Mouse (Mus musculus) intestine, embryonic 14.5 days (tissue): ENCODE data around the gene 4930449I24Rik. TPM values are rescaled to one million over a fixed set of nuclear protein-coding genes. Genes with fewer than 3 reads are reported as not detected.
"Not testable (repeated sequence)": the region's sequence is repeated elsewhere in the genome, so short reads cannot be mapped to it uniquely, and the experiment has no call there.

Experiments
- ATAC-seq: fragments of 200-750 bp; cut with Nextera tagmentation; replicated peaks from 2 replicates; pipeline ENCODE4 v1.8.0; 2017; ENCODE audit warnings: low read depth, moderate number of reproducible peaks, moderate TSS enrichment, moderate library complexity; ENCODE audit not compliant: low FRiP score, low TSS enrichment
- DNase-seq: peaks from one replicate; pipeline ENCODE4 v3.0.0-alpha.2; 2018; ENCODE audit warnings: low spot score
- H3K27ac ChIP-seq: fragments of 300-500 bp; sonication (generic); 2 replicates; pipeline ENCODE4 v1.5.1; 2014; ENCODE audit warnings: low read depth, mild to moderate bottlenecking, control low read depth
- H3K27me3 ChIP-seq: fragments of 300-500 bp; sonication (generic); replicated peaks from 2 replicates; pipeline ENCODE4 v1.6.1; 2014; ENCODE audit warnings: low read length, control low read depth; ENCODE audit not compliant: control insufficient read depth, insufficient read depth
- H3K36me3 ChIP-seq: fragments of 300-500 bp; sonication (generic); 2 replicates; pipeline ENCODE4 v1.6.1; 2014; ENCODE audit warnings: low read length, control low read depth; ENCODE audit not compliant: control insufficient read depth, insufficient read depth
- H3K4me1 ChIP-seq: fragments of 300-500 bp; sonication (generic); replicated peaks from 2 replicates; pipeline ENCODE4 v1.6.1; 2014; ENCODE audit warnings: low read length, control low read depth, mixed read lengths; ENCODE audit not compliant: control insufficient read depth, insufficient read depth
- H3K4me2 ChIP-seq: fragments of 300-500 bp; sonication (generic); 2 replicates; pipeline ENCODE4 v1.6.1; 2014; ENCODE audit warnings: low read length
- H3K4me3 ChIP-seq: fragments of 300-500 bp; sonication (generic); 2 replicates; pipeline ENCODE4 v1.5.1; 2014; ENCODE audit warnings: low read depth, low read length, control low read depth, mixed read lengths
- H3K9ac ChIP-seq: fragments of 300-500 bp; sonication (generic); 2 replicates; pipeline ENCODE4 v1.6.1; 2014; ENCODE audit warnings: mild to moderate bottlenecking, low read length
- H3K9me3 ChIP-seq: fragments of 300-500 bp; sonication (generic); 2 replicates; pipeline ENCODE4 v1.6.1; 2016; ENCODE audit warnings: low read length, control low read depth; ENCODE audit not compliant: control insufficient read depth
- WGBS: fragments of 180-500 bp; shearing (Covaris S2); extraction: QIAGEN DNeasy Blood & Tissue Kit; methylation state at CpG from one replicate; pipeline ENCODE4 v1.1.7; 2014; 5-methylcytosine and 5-hydroxymethylcytosine counted together
- polyA plus RNA-seq: library from polyadenylated mRNA; unstranded; fragments of >200 nt; fragmentation: Nextera tagmentation; extraction: Ambion mirVana; gene quantifications from 2 replicates; pipeline ENCODE4 v1.2.1, GENCODE M21; 2014

The 4930449I24Rik gene
- polyA plus RNA-seq, 1 experiment from 2014 or later = not detected

DNA sequence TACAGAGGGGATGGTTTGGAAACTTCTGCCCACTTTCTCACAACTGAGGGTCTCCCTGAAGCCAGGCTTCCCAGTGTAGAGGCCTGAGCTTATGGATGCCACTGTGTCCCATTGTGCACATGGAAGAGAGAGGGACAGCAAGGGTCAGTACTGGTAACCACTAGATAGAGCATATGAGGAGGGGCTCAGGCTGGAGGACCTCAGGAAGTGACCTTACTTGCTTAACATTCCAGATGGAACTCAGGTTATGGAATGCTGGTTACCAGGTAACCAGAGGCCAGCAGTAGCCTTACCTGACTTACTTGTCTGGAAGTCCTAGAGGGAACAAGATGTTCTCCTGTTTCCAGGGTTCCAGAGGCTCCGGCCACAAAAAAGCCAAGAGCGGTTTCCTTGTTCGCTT is 20.5 kb upstream of the 4930449I24Rik start, which contains the start of gene Gm6408:
TSS of gene Gm6408 (plus strand) at position 301 of the 400 bp plus-strand sequence.
- not testable (repeated sequence) for H3K36me3 ChIP-seq, DNase-seq, H3K27ac ChIP-seq, H3K4me1 ChIP-seq, H3K4me3 ChIP-seq, ATAC-seq, H3K27me3 ChIP-seq, H3K9me3 ChIP-seq, H3K9ac ChIP-seq, H3K4me2 ChIP-seq
- WGBS = 100% methylated on average over 1 of the region's 3 CpGs

DNA sequence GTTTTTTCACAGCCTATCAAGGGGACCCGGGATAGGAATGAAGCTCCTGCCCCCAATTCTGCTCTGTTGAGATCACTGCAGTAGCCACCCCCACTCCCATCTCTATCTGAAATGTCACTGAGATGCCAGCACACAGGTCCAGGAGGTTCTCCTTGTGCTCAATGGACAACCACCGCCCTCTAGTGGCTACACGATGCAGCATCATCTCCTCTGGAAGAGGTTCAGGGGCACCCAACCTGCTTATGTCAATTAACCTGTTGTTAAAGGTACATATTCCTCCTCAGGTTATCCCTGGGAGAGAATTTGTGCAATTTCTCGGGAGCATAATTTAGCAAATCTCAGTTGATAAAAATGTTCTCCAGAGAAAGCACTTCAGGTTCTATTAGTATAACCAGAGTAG is 13.2 kb upstream of the 4930449I24Rik start:
- WGBS = 8% methylated on average over 3 of the region's 4 CpGs
- not testable (repeated sequence) for H3K27me3 ChIP-seq, H3K4me1 ChIP-seq, H3K9ac ChIP-seq, H3K4me3 ChIP-seq, H3K9me3 ChIP-seq, H3K4me2 ChIP-seq, ATAC-seq, DNase-seq, H3K36me3 ChIP-seq, H3K27ac ChIP-seq

DNA sequence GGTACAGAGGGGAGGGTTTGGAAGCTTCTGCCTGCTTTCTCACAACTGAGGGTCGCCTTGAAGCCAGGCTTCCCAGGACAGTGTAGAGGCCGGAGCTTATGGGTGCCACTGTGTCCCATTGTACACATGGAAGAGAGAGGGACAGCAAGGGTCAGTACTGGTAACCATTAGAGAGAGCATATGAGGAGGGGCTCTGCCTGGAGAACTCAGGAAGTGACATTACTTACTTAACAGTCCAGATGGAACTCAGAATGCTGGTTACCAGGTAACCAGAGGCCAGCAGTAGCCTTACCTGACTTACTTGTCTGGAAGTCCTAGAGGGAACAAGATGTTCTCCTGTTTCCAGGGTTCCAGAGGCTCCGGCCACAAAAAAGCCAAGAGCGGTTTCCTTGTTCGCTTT is 11.1 kb upstream of the 4930449I24Rik start, which contains the start of gene Gm6370:
TSS of gene Gm6370 (plus strand) at position 301 of the 400 bp plus-strand sequence.
- not testable (repeated sequence) for ATAC-seq
- no CpG with 5 or more reads among the region's 5 CpGs for WGBS

DNA sequence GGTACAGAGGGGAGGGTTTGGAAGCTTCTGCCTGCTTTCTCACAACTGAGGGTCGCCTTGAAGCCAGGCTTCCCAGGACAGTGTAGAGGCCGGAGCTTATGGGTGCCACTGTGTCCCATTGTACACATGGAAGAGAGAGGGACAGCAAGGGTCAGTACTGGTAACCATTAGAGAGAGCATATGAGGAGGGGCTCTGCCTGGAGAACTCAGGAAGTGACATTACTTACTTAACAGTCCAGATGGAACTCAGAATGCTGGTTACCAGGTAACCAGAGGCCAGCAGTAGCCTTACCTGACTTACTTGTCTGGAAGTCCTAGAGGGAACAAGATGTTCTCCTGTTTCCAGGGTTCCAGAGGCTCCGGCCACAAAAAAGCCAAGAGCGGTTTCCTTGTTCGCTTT is 11.6 kb downstream of the 4930449I24Rik start, which contains the start of gene Gm3402:
TSS of gene Gm3402 (plus strand) at position 301 of the 400 bp plus-strand sequence.
- not testable (repeated sequence) for H3K4me3 ChIP-seq, H3K36me3 ChIP-seq, H3K4me1 ChIP-seq, H3K9ac ChIP-seq, H3K27ac ChIP-seq, H3K4me2 ChIP-seq, ATAC-seq, H3K9me3 ChIP-seq, H3K27me3 ChIP-seq, DNase-seq
- no CpG with 5 or more reads among the region's 5 CpGs for WGBS

More for the DNA sequence above, 11.1 kb upstream of the 4930449I24Rik start, which contains the start of gene Gm6370:
- not testable (repeated sequence) for H3K9me3 ChIP-seq, DNase-seq, H3K27me3 ChIP-seq, H3K9ac ChIP-seq, H3K36me3 ChIP-seq, H3K4me2 ChIP-seq, H3K4me3 ChIP-seq, H3K27ac ChIP-seq, H3K4me1 ChIP-seq

DNA sequence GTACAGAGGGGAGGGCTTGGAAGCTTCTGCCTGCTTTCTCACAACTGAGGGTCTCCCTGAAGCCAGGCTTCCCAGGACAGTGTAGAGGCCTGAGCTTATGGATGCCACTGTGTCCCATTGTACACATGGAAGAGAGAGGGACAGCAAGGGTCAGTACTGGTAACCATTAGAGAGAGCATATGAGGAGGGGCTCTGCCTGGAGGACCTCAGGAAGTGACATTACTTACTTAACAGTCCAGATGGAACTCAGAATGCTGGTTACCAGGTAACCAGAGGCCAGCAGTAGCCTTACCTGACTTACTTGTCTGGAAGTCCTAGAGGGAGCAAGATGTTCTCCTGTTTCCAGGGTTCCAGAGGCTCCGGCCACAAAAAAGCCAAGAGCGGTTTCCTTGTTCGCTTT is 23.3 kb downstream of the 4930449I24Rik start, which contains the start of gene Gm3404:
TSS of gene Gm3404 (plus strand) at position 301 of the 400 bp plus-strand sequence.
- H3K36me3 ChIP-seq, H3K4me3 ChIP-seq, H3K27me3 ChIP-seq, H3K9me3 ChIP-seq, H3K4me2 ChIP-seq, H3K4me1 ChIP-seq, H3K27ac ChIP-seq, H3K9ac ChIP-seq, ATAC-seq, DNase-seq: not testable (repeated sequence)
- 85% methylated on average over 2 of the region's 3 CpGs for WGBS

DNA sequence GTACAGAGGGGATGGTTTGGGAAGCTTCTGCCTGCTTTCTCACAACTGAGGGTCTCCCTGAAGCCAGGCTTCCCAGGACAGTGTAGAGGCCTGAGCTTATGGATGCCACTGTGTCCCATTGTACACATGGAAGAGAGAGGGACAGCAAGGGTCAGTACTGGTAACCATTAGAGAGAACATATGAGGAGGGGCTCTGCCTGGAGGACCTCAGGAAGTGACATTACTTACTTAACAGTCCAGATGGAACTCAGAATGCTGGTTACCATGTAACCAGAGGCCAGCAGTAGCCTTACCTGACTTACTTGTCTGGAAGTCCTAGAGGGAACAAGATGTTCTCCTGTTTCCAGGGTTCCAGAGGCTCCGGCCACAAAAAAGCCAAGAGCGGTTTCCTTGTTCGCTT is 35.1 kb downstream of the 4930449I24Rik start, which contains the start of gene Gm3409:
TSS of gene Gm3409 (plus strand) at position 301 of the 400 bp plus-strand sequence.
- H3K4me1 ChIP-seq, H3K27ac ChIP-seq, H3K9ac ChIP-seq, DNase-seq, H3K4me3 ChIP-seq, H3K9me3 ChIP-seq, ATAC-seq, H3K4me2 ChIP-seq, H3K36me3 ChIP-seq, H3K27me3 ChIP-seq: not testable (repeated sequence)
- WGBS = 100% methylated on average over 2 of the region's 3 CpGs

Other genes with a start within 250 kb of the 4930449I24Rik start
- gene Wasf3, start 117.4 kb upstream of the 4930449I24Rik start, polyA plus RNA-seq = 1.5 TPM in 2 replicates
- not detected in 2 replicates for gene Gm6408, start 20.4 kb upstream of the 4930449I24Rik start, polyA plus RNA-seq
- gene Gm6370, start 11.0 kb upstream of the 4930449I24Rik start, polyA plus RNA-seq = not detected in 2 replicates
- gene Gm3402, start 11.7 kb downstream of the 4930449I24Rik start, polyA plus RNA-seq = not detected in 2 replicates
- gene Gm3404, start 23.4 kb downstream of the 4930449I24Rik start, polyA plus RNA-seq = not detected in 2 replicates
- gene Gm3409, start 35.2 kb downstream of the 4930449I24Rik start, polyA plus RNA-seq = not detected in 2 replicates
- not detected in 2 replicates for gene Gm3415, start 53.7 kb downstream of the 4930449I24Rik start, polyA plus RNA-seq
- gene Gpr12, start 82.8 kb downstream of the 4930449I24Rik start, polyA plus RNA-seq = 0.62 TPM in 1 of 2 replicates, not detected in the other